ENCODE assay signal across 8 mouse cellular contexts in the genomic region with DNA sequence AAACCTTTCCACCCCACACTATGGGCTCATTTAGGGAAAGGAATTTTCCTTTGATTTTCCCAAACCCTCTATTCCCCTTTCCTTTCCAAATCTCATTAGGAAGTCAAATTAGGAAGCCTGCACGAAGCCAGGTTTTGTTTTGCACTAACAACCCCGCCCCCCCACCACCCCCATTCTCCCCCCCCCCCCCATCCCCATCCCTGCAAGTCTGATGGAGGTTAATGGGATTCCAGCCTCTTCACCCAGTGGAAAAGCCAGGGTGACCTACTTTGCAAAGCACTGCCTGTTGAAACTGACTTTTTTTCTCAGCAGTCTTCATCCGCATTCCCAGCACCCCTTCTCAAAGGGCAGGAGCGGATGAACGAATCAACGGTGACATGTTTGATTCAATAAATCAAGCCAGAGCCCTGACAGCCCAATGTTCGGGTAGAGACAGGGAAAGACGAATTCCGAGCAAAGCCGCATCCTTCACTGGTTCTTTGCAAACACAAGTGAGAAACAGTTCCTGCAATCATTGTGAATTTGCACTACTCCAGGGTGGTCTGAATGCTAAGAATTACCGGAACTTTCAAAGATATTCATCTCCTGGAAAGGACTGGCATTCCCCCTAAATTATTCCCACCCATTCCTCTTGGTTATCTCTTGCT.
DNase-seq lines count a peak whose midpoint lies in the region; ATAC-seq and TF ChIP-seq lines count a peak whose summit lies in the region.

No protein-coding gene starts in this region.

- H3K36me3 ChIP-seq in heart, adult 2 months (ENCODE audit: control insufficient read depth, insufficient read depth, low read length) = no peaks in the 10 kb centered on the region
- H3K36me3 ChIP-seq in hindbrain, embryonic 13.5 days = no peaks in the 10 kb centered on the region
- no peaks in the 10 kb centered on the region for H3K36me3 ChIP-seq in liver, embryonic 11.5 days (ENCODE audit: control insufficient read depth, insufficient read depth, low read length)
- H3K36me3 ChIP-seq in neural tube, embryonic 13.5 days = no peaks in the 10 kb centered on the region

- no peaks in the 10 kb centered on the region for H3K79me2 ChIP-seq in heart, adult 2 months (replicated peaks; ENCODE audit: control insufficient read depth, insufficient read depth, low read length)

- no peak for TF ChIP-seq POLR2A in heart, adult 2 months (IDR thresholded peaks at IDR 0.05; ENCODE audit: insufficient read depth, low read depth, low read length)
- no peak for TF ChIP-seq POLR2A in brain, embryonic 14.5 days (IDR thresholded peaks at IDR 0.05; ENCODE audit: borderline replicate concordance, extremely low read depth, insufficient read depth, insufficient read length, poor library complexity, severe bottlenecking)

- peak in 1 of 2 experiments; percentile 17 for DNase-seq in heart, adult 2 months
- no peak for DNase-seq in heart, postnatal 4 days
- DNase-seq in brain, embryonic 14.5 days (ENCODE audit: low read depth) = peak; percentile 61
- peak; percentile 41 for DNase-seq in liver, embryonic 11.5 days (ENCODE audit: low spot score)
- no peak for DNase-seq in layer of hippocampus, adult 8-10 months (ENCODE audit: low spot score in 2 of 2)
- no peak for DNase-seq in left cerebral cortex, postnatal 36 days (ENCODE audit: low spot score in 2 of 2)

- H3K9ac ChIP-seq in heart, adult 2 months (ENCODE audit: low read depth, low read length) = peak overlapping the region; percentile 53
- H3K9ac ChIP-seq in hindbrain, embryonic 13.5 days = peak overlapping the region; percentile 43; the same call in 1 of the 2 replicates
- peak overlapping the region; percentile 60 for H3K9ac ChIP-seq in liver, embryonic 11.5 days (ENCODE audit: low read depth, low read length)
- H3K9ac ChIP-seq in neural tube, embryonic 13.5 days = peak overlapping the region; percentile 62

- intact Hi-C loops in heart, adult 2 months (cut with DNase I) = loop anchor here (1.0 to 5.0 kb wide), 2 partner anchors 261 to 643 kb away; no protein-coding TSS in a partner anchor
- intact Hi-C loops in left cerebral cortex, postnatal 36 days (cut with DNase I) = loop anchor here (1.0 to 5.0 kb wide), 3 partner anchors 261 to 643 kb away; no protein-coding TSS in a partner anchor

- WGBS in heart, adult 2 months = 12% methylated on average over 11 of the region's 11 CpGs
- 5% methylated on average over 11 of the region's 11 CpGs for WGBS in hindbrain, embryonic 13.5 days
- WGBS in liver, embryonic 11.5 days = 8% methylated on average over 10 of the region's 11 CpGs
- 5% methylated on average over 11 of the region's 11 CpGs for WGBS in neural tube, embryonic 13.5 days

- H3K4me1 ChIP-seq in heart, adult 2 months (ENCODE audit: control insufficient read depth, insufficient read depth, low read length) = peaks cover 4% of the 10 kb centered on the region; the same call in 1 of the 2 replicates
- peaks cover 6% of the 10 kb centered on the region for H3K4me1 ChIP-seq in hindbrain, embryonic 13.5 days (replicated peaks)
- H3K4me1 ChIP-seq in liver, embryonic 11.5 days (replicated peaks; ENCODE audit: control insufficient read depth, insufficient read depth, low read length) = no peaks in the 10 kb centered on the region; the same call in 1 of the 2 replicates
- peaks cover 11% of the 10 kb centered on the region; the same call in 1 of the 2 replicates for H3K4me1 ChIP-seq in neural tube, embryonic 13.5 days (replicated peaks)

- H3K4me3 ChIP-seq in heart, adult 2 months = peak overlapping the region; percentile 68
- peak overlapping the region; percentile 35 for H3K4me3 ChIP-seq in hindbrain, embryonic 13.5 days
- peak overlapping the region; percentile 56 for H3K4me3 ChIP-seq in liver, embryonic 11.5 days (ENCODE audit: low read depth, low read length)
- peak overlapping the region; percentile 37 for H3K4me3 ChIP-seq in neural tube, embryonic 13.5 days

- ATAC-seq in hindbrain, embryonic 13.5 days (ENCODE audit: low FRiP score) = 0 out of 2 replicates have a peak, but pooled peaks have one; percentile 25
- peak; percentile 2; the same call in 1 of the 2 replicates for ATAC-seq in liver, embryonic 11.5 days (replicated peaks; ENCODE audit: low FRiP score)
- ATAC-seq in neural tube, embryonic 13.5 days (ENCODE audit: low read depth) = peak; percentile 64; the same call in 1 of the 2 replicates

- H3K4me2 ChIP-seq in hindbrain, embryonic 13.5 days = peak overlapping the region; percentile 57
- peak overlapping the region; percentile 75 for H3K4me2 ChIP-seq in liver, embryonic 11.5 days
- peak overlapping the region; percentile 62 for H3K4me2 ChIP-seq in neural tube, embryonic 13.5 days

- TF ChIP-seq EP300 in heart, adult 2 months (IDR thresholded peaks at IDR 0.05; ENCODE audit: insufficient read depth, low read depth, low read length) = no peak

- H3K27me3 ChIP-seq in heart, adult 2 months (ENCODE audit: control insufficient read depth, insufficient read depth, low read length) = no peaks in the 10 kb centered on the region
- peaks cover 3% of the 10 kb centered on the region; the same call in 1 of the 2 replicates for H3K27me3 ChIP-seq in hindbrain, embryonic 13.5 days
- no peaks in the 10 kb centered on the region; the same call in 1 of the 2 replicates for H3K27me3 ChIP-seq in liver, embryonic 11.5 days (replicated peaks; ENCODE audit: control insufficient read depth, insufficient read depth, low read length)
- H3K27me3 ChIP-seq in neural tube, embryonic 13.5 days = no peaks in the 10 kb centered on the region

- TF ChIP-seq CTCF in heart, adult 2 months (IDR thresholded peaks at IDR 0.05) = no peak
- TF ChIP-seq CTCF in brain, embryonic 14.5 days (IDR thresholded peaks at IDR 0.05; ENCODE audit: borderline replicate concordance, extremely low read depth, insufficient read depth, insufficient read length) = no peak

- no peaks in the 10 kb centered on the region for H3K9me3 ChIP-seq in hindbrain, embryonic 13.5 days
- no peaks in the 10 kb centered on the region for H3K9me3 ChIP-seq in liver, embryonic 11.5 days (ENCODE audit: control insufficient read depth, low read length)
- no peaks in the 10 kb centered on the region for H3K9me3 ChIP-seq in neural tube, embryonic 13.5 days

- peak overlapping the region; percentile 59 for H3K27ac ChIP-seq in heart, adult 2 months
- 0 out of 2 replicates have a peak overlapping the region, but pooled peaks have one; percentile 3 for H3K27ac ChIP-seq in hindbrain, embryonic 13.5 days
- no peak overlapping the region for H3K27ac ChIP-seq in liver, embryonic 11.5 days (ENCODE audit: low read depth, low read length)
- H3K27ac ChIP-seq in neural tube, embryonic 13.5 days (replicated peaks) = 0 out of 2 replicates have a peak overlapping the region, but pooled peaks have one; percentile 23

Comparison
In these comparisons a context has a peak if more than half of its experiments do, and no peak if none do; other contexts are left out.
1. DNase-seq: peak in brain, embryonic 14.5 days (single experiment) and liver, embryonic 11.5 days (single experiment); none in heart, postnatal 4 days (single experiment), layer of hippocampus, adult 8-10 months (0 of 2) and left cerebral cortex, postnatal 36 days (0 of 2).
2. ATAC-seq: peak in every context shown above with its lines; median percentile 64 in neural tube, embryonic 13.5 days; 25 in hindbrain, embryonic 13.5 days; 2 in liver, embryonic 11.5 days.
3. Peak in every context shown above with its lines, with median percentiles within 50 percentile points of each other: H3K4me3 ChIP-seq, H3K9ac ChIP-seq and H3K4me2 ChIP-seq.